Mouse (Mus musculus): ENCODE measurements around the gene Atxn1. TPM values are rescaled to one million over a fixed set of nuclear protein-coding genes. Genes with fewer than 3 reads are reported as not detected.

Gene Atxn1
- polyA plus RNA-seq, 1 experiment from 2014 or later = 1.7 TPM

DNA sequence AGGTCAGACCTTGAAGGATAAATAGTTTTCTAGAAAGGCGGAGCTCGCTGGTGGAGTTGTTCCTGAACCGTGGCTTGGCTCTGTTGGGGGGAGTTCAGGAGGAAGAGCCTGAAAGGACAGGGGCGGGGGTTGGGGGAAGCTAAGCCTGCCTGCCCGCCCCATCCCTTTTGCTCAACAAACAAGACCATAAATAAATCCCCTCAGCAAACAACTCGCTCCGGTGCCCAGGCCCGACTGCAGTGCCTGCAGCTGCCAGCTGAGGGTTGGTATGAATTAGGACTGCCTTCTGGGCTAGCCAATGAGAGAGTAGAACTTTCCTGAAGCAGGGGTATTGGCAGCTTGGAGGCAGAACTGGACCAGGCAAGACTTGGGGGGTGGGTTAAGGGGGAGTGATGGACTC lies 456.3 kb downstream of the Atxn1 start:
- Histone ChIP-seq H3K9ac (peak overlapping the region; percentile 97), H3K27ac (peak overlapping the region; percentile 95), H3K9me3 (replicated peaks) (no peaks in the 10 kb centered on the region), H3K36me3 (peaks cover 23% of the 10 kb centered on the region), H3K27me3 (replicated peaks) (no peaks in the 10 kb centered on the region), H3K4me2 (peak overlapping the region; percentile 80), H3K4me1 (peaks cover 77% of the 10 kb centered on the region), H3K4me3 (peak overlapping the region; percentile 77)
- 1% methylated on average over 8 of the region's 8 CpGs for WGBS (ENCODE audit: insufficient replicate concordance)
- ATAC-seq = peak; percentile 43

DNA sequence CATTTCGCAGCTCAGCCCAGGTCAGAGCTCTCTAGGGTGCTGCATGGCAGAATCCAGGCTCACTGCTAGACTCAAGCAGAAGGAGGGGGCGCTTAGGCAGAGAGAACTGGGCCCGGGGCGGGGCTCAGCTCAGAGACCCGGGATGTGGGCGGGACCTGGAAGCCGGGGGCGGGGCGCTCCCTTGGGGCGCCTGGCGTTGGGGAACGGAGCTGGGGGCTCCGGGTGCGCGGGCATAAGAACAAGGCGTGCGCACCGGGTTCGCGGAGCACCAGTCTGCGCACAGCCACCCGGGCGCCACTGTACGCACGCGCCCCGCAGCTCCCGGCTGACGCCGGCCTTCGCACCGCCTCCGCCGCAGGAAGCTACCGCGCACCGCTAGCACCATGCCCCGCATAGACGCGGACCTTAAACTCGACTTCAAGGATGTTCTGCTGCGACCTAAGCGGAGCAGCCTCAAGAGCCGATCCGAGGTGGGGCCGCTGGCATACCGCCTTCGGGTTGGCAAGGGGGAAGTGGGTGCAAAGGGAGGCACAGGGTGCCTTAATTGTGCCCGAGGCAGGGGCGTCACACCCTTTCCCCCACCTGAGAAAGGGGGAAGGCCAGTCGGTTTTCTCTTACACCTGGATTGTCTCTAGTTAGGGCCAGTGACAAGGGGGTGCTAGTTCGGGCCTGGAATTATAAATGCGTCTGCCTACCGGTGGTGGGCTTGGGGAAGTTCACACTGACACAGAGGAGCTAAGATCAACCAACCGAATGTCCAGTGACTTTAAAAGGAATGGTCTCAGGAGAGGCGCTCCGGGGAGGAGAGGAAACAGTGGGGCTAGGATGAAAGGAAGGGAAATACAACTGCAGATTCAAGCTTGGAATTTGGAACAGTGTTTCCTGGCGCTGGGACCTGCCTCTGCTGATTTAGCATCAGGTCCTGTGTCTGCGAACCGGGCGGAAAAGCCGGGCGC lies 457.3 kb downstream of the Atxn1 start, which contains the start of gene Gmpr:
TSS of gene Gmpr (plus strand) at position 171 of the 956 bp plus-strand sequence.
- peak within 1 kb of the TSS; percentile 97 for H3K9ac ChIP-seq
- peak within 1 kb of the TSS; percentile 80 for H3K4me2 ChIP-seq
- no peaks in the 10 kb centered on the region for H3K9me3 ChIP-seq (replicated peaks)
- peak within 1 kb of the TSS; percentile 77 for H3K4me3 ChIP-seq
- H3K4me1 ChIP-seq = peaks cover 77% of the 10 kb centered on the region
- peak; percentile 78 for ATAC-seq
- peaks cover 16% of the 10 kb centered on the region for H3K36me3 ChIP-seq
- WGBS (ENCODE audit: insufficient replicate concordance) = 1% methylated on average over 63 of the region's 63 CpGs
- H3K27ac ChIP-seq = peak within 1 kb of the TSS; percentile 95
- H3K27me3 ChIP-seq (replicated peaks) = no peaks in the 10 kb centered on the region

DNA sequence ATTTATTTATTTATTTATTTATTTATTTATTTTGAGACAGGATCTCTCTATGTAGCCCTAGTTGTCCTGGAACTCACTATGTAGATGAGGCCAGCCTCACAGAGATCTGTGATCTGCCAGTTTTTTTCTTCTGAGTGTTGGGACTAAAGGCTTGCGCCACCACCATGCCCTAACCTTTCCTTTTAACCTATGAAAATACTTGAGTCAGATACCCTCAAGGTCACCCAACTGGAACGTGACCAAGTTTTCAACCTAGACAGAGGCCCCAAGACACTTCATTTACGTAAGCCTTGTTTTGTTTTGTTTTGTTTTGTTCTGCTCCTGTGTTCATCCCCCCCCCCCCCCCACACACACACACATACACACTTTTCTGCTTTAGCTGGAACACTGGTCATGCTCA lies 459.3 kb downstream of the Atxn1 start:
- Histone ChIP-seq H3K4me1 (peaks cover 75% of the 10 kb centered on the region), H3K9me3 (replicated peaks) (0 out of 2 replicates have a peak, but pooled peaks cover 3% of the 10 kb centered on the region), H3K36me3 (peaks cover 4% of the 10 kb centered on the region; the same call in 1 of the 2 replicates)

DNA sequence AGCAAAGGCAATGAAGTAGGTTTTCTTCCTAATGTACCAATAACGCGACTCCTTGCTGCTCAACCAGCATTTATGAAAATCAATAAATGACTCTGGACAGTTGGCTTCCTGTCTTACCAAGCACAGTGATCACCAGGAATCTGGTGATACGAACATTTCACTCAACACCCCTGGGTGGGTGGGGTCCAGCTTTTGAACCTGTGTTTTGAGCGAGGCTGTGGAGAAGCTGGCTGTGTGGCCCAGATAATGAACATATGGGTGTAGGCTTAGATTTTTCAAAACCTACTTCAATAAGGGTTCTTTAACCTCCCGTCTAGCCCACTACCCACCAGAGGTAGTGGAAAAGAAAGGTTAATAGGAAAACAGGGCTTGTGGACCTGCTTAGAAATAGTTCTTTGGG lies 462.0 kb downstream of the Atxn1 start:
- Histone ChIP-seq H3K9ac (peak overlapping the region; percentile 46; the same call in 1 of the 2 replicates), H3K9me3 (replicated peaks) (0 out of 2 replicates have a peak, but pooled peaks cover 6% of the 10 kb centered on the region), H3K27me3 (replicated peaks) (no peaks in the 10 kb centered on the region), H3K4me2 (peak overlapping the region; percentile 49), H3K4me3 (no peak overlapping the region), H3K27ac (peak overlapping the region; percentile 85), H3K4me1 (peaks cover 76% of the 10 kb centered on the region), H3K36me3 (no peaks in the 10 kb centered on the region)
- WGBS (ENCODE audit: insufficient replicate concordance) = 40% methylated on average over 5 of the region's 5 CpGs
- peak; percentile 66 for ATAC-seq

More for the DNA sequence above, 459.3 kb downstream of the Atxn1 start:
- H3K27ac ChIP-seq = peak overlapping the region; percentile 95; the same call in 1 of the 2 replicates
- H3K4me2 ChIP-seq = no peak overlapping the region
- no peaks in the 10 kb centered on the region for H3K27me3 ChIP-seq (replicated peaks)
- 88% methylated on average over 3 of the region's 3 CpGs for WGBS (ENCODE audit: insufficient replicate concordance)
- H3K9ac ChIP-seq = no peak overlapping the region
- no peak overlapping the region for H3K4me3 ChIP-seq
- no peak for ATAC-seq

DNA sequence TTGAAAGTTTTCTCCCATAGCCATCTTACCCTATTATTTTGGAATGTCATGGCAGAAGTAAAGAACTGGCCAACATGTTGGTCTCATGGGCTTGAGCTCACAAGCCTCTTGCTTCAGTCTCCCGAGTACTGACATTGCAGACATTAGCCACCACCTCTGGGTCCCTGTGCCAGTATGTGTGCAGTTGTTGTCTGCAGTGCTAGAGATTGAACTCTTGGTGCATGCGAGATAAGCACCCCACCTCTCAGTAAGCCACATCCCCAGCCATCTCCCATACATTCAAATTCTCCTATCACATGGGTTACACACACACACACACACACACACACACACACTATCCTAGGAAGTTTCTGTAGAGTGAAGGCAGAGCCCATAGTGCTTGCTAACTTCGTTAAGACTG lies 464.9 kb downstream of the Atxn1 start:
- Histone ChIP-seq H3K9ac (no peak overlapping the region), H3K4me1 (peaks cover 70% of the 10 kb centered on the region), H3K4me2 (peak overlapping the region; percentile 28; the same call in 1 of the 2 replicates), H3K36me3 (no peaks in the 10 kb centered on the region), H3K9me3 (replicated peaks) (0 out of 2 replicates have a peak, but pooled peaks cover 6% of the 10 kb centered on the region), H3K4me3 (no peak overlapping the region), H3K27me3 (replicated peaks) (no peaks in the 10 kb centered on the region), H3K27ac (peak overlapping the region; percentile 69; the same call in 1 of the 2 replicates)
- 27% methylated on average over 3 of the region's 3 CpGs for WGBS (ENCODE audit: insufficient replicate concordance)
- ATAC-seq = peak; percentile 90
